Mouse (Mus musculus) hindbrain, embryonic 14.5 days (tissue): ENCODE data around the gene Gm42688. TPM values are rescaled to one million over a fixed set of nuclear protein-coding genes. Genes with fewer than 3 reads are reported as not detected.

Experiments used
- ATAC-seq: fragments of 200-750 bp; cut with Nextera tagmentation; 2 replicates; pipeline ENCODE4 v1.8.0; 2017; ENCODE audit warnings: moderate number of reproducible peaks, mild to moderate bottlenecking, moderate TSS enrichment, moderate library complexity; ENCODE audit not compliant: low FRiP score
- DNase-seq: peaks from one replicate; pipeline ENCODE4 v3.0.0-alpha.2; 2015; ENCODE audit warnings: low spot score
- H3K27ac ChIP-seq: fragments of 300-500 bp; sonication (generic); 2 replicates; pipeline ENCODE4 v1.5.1; 2014; ENCODE audit warnings: mild to moderate bottlenecking, moderate library complexity
- H3K27me3 ChIP-seq: fragments of 300-500 bp; sonication (generic); 2 replicates; pipeline ENCODE4 v1.6.1; 2014; ENCODE audit warnings: mild to moderate bottlenecking, low read length, mixed read lengths; ENCODE audit not compliant: control insufficient read depth, insufficient read depth
- H3K36me3 ChIP-seq: fragments of 300-500 bp; sonication (generic); replicated peaks from 2 replicates; pipeline ENCODE4 v1.6.1; 2014; ENCODE audit not compliant: control insufficient read depth, insufficient read depth
- H3K4me1 ChIP-seq: fragments of 300-500 bp; sonication (generic); replicated peaks from 2 replicates; pipeline ENCODE4 v1.6.1; 2014; ENCODE audit warnings: antibody characterized with exemption, low read length, mixed read lengths; ENCODE audit not compliant: control insufficient read depth, insufficient read depth
- H3K4me2 ChIP-seq: fragments of 300-500 bp; sonication (generic); replicated peaks from 2 replicates; pipeline ENCODE4 v1.6.1; 2014; ENCODE audit warnings: mild to moderate bottlenecking, moderate library complexity
- H3K4me3 ChIP-seq: fragments of 300-500 bp; sonication (generic); replicated peaks from 2 replicates; pipeline ENCODE4 v1.5.1; 2014; ENCODE audit warnings: mild to moderate bottlenecking, low read length
- H3K9ac ChIP-seq: fragments of 300-500 bp; sonication (generic); 2 replicates; pipeline ENCODE4 v1.6.1; 2014
- H3K9me3 ChIP-seq: fragments of 300-500 bp; sonication (generic); 2 replicates; pipeline ENCODE4 v1.6.1; 2016; ENCODE audit warnings: low read length; ENCODE audit not compliant: control insufficient read depth
- WGBS: fragments of 180-500 bp; shearing (Covaris S2); extraction: QIAGEN DNeasy Blood & Tissue Kit; methylation state at CpG from one replicate; pipeline ENCODE4 v1.1.7; 2014; 5-methylcytosine and 5-hydroxymethylcytosine counted together
- polyA plus RNA-seq: library from polyadenylated mRNA; unstranded; fragments of >200 nt; fragmentation: Nextera tagmentation; extraction: Ambion mirVana; gene quantifications from 2 replicates; pipeline ENCODE4 v1.2.1, GENCODE M21; 2014

Gene Gm42688
- polyA plus RNA-seq: 4.9 and 5.3 TPM in 2 replicates

- Histone ChIP-seq H3K4me1 (peaks cover 12% of the 10 kb centered on the region), H3K4me3 (peak within 1 kb of the TSS; percentile 53), H3K9me3 (no peaks in the 10 kb centered on the region), H3K9ac (peak within 1 kb of the TSS; percentile 75), H3K27ac (peak within 1 kb of the TSS; percentile 63), H3K4me2 (peak within 1 kb of the TSS; percentile 95), H3K36me3 (peaks cover 3% of the 10 kb centered on the region; the same call in 1 of the 2 replicates), H3K27me3 (no peaks in the 10 kb centered on the region)
- under 1% methylated on average over 25 of the region's 25 CpGs for WGBS
- ATAC-seq (peak; percentile 88), DNase-seq (peak; percentile 85)
These were observed at the start of gene Gm42688, which contains the start of gene Ccdc142 for GRCm38 (mm10) chr6:83101316-83101687. Gm42688 (plus strand) TSS chr6:83101617. Ccdc142 (plus strand) TSS chr6:83101601.

- Histone ChIP-seq H3K9ac (peak overlapping the region; percentile 93), H3K36me3 (peaks cover 29% of the 10 kb centered on the region), H3K4me2 (peak overlapping the region; percentile 85), H3K27ac (peak overlapping the region; percentile 87), H3K27me3 (no peaks in the 10 kb centered on the region), H3K4me1 (peaks cover 23% of the 10 kb centered on the region), H3K4me3 (peak overlapping the region; percentile 95), H3K9me3 (no peaks in the 10 kb centered on the region)
- peak; percentile 9; the same call in 1 of the 2 replicates for ATAC-seq
- DNase-seq: peak; percentile 48
- WGBS: 2% methylated on average over 26 of the region's 26 CpGs
These were observed 48.1 kb upstream of the Gm42688 start for GRCm38 (mm10) chr6:83053136-83053960.

GRCm38 (mm10) chr6:83054074-83054851 is 47.2 kb upstream of the Gm42688 start, which contains the start of gene Aup1:
Aup1 (plus strand) TSS chr6:83054521.
- peak; percentile 98 for DNase-seq
- peak within 1 kb of the TSS; percentile 85 for H3K4me2 ChIP-seq
- H3K4me3 ChIP-seq: peak within 1 kb of the TSS; percentile 95
- peaks cover 23% of the 10 kb centered on the region for H3K4me1 ChIP-seq
- H3K27me3 ChIP-seq: no peaks in the 10 kb centered on the region
- no peaks in the 10 kb centered on the region for H3K9me3 ChIP-seq
- under 1% methylated on average over 59 of the region's 64 CpGs for WGBS
- H3K36me3 ChIP-seq: peaks cover 29% of the 10 kb centered on the region
- H3K27ac ChIP-seq: peak within 1 kb of the TSS; percentile 87
- ATAC-seq: peak; percentile 96
- peak within 1 kb of the TSS; percentile 93 for H3K9ac ChIP-seq

- peak within 1 kb of the TSS; percentile 85 for H3K4me2 ChIP-seq
- WGBS: under 1% methylated on average over 50 of the region's 50 CpGs
- peak within 1 kb of the TSS; percentile 93 for H3K9ac ChIP-seq
- peak within 1 kb of the TSS; percentile 95 for H3K4me3 ChIP-seq
- H3K36me3 ChIP-seq: peaks cover 28% of the 10 kb centered on the region
- H3K27ac ChIP-seq: peak within 1 kb of the TSS; percentile 87
- H3K27me3 ChIP-seq: no peaks in the 10 kb centered on the region
- DNase-seq: no peak
- ATAC-seq: peak; percentile 11
- H3K4me1 ChIP-seq: peaks cover 23% of the 10 kb centered on the region
- no peaks in the 10 kb centered on the region for H3K9me3 ChIP-seq
These were observed 46.5 kb upstream of the Gm42688 start, which contains the start of gene Htra2 for GRCm38 (mm10) chr6:83054871-83055431. Htra2 (minus strand) TSS chr6:83055273.

- Histone ChIP-seq H3K27me3 (peaks cover 22% of the 10 kb centered on the region), H3K4me3 (no peak within 1 kb of the TSS), H3K27ac (no peak within 1 kb of the TSS), H3K36me3 (peaks cover 12% of the 10 kb centered on the region), H3K4me2 (no peak within 1 kb of the TSS), H3K9ac (no peak within 1 kb of the TSS), H3K9me3 (no peaks in the 10 kb centered on the region), H3K4me1 (peaks cover 19% of the 10 kb centered on the region)
- no peak for DNase-seq
- 59% methylated on average over 3 of the region's 3 CpGs for WGBS
- ATAC-seq: no peak
These were observed 43.6 kb upstream of the Gm42688 start, which contains the start of gene Dqx1 for GRCm38 (mm10) chr6:83057790-83058189. Dqx1 (plus strand) TSS chr6:83057844.

- Histone ChIP-seq H3K27ac (no peak overlapping the region), H3K36me3 (peaks cover 12% of the 10 kb centered on the region), H3K9ac (no peak overlapping the region), H3K27me3 (peaks cover 31% of the 10 kb centered on the region), H3K9me3 (no peaks in the 10 kb centered on the region), H3K4me2 (no peak overlapping the region), H3K4me1 (peaks cover 11% of the 10 kb centered on the region), H3K4me3 (no peak overlapping the region)
- DNase-seq (no peak), ATAC-seq (no peak)
- 75% methylated on average over 2 of the region's 2 CpGs for WGBS
These were observed 42.7 kb upstream of the Gm42688 start for GRCm38 (mm10) chr6:83058725-83059124.

- Histone ChIP-seq H3K36me3 (no peaks in the 10 kb centered on the region), H3K4me1 (0 out of 2 replicates have a peak, but pooled peaks cover 12% of the 10 kb centered on the region), H3K9ac (no peak overlapping the region), H3K9me3 (no peaks in the 10 kb centered on the region), H3K4me2 (no peak overlapping the region), H3K27ac (no peak overlapping the region), H3K4me3 (no peak overlapping the region), H3K27me3 (peaks cover 97% of the 10 kb centered on the region)
- no peak for ATAC-seq
- 41% methylated on average over 8 of the region's 8 CpGs for WGBS
- DNase-seq: no peak
These were observed 35.4 kb upstream of the Gm42688 start for GRCm38 (mm10) chr6:83065995-83066394.

GRCm38 (mm10) chr6:83066441-83066840 is 35.0 kb upstream of the Gm42688 start:
- ATAC-seq (no peak), DNase-seq (no peak)
- Histone ChIP-seq H3K27me3 (peaks cover 99% of the 10 kb centered on the region), H3K4me2 (no peak overlapping the region), H3K4me3 (no peak overlapping the region), H3K4me1 (0 out of 2 replicates have a peak, but pooled peaks cover 12% of the 10 kb centered on the region), H3K27ac (no peak overlapping the region), H3K9me3 (no peaks in the 10 kb centered on the region), H3K9ac (no peak overlapping the region), H3K36me3 (no peaks in the 10 kb centered on the region)
- WGBS: 21% methylated on average over 6 of the region's 6 CpGs
